Mouse (Mus musculus) megakaryocyte, embryonic 14.5 days (primary cell): ENCODE measurements around the gene Mcrip2.

Experiments
- FLI1 ChIP-seq: IDR thresholded peaks from 2 replicates; pipeline ENCODE4 v1.6.1; 2012; ENCODE audit warnings: low read length, inconsistent platforms, mixed read lengths
- GATA1 ChIP-seq: IDR thresholded peaks from 3 replicates; pipeline ENCODE4 v1.6.1; 2012; ENCODE audit warnings: mixed read lengths, low read length, inconsistent platforms, borderline replicate concordance

- TF ChIP-seq GATA1 (no peak), FLI1 (no peak)
These were observed 28.0 kb downstream of the Mcrip2 start for GRCm38 (mm10) chr17:25840519-25840918.
